Mouse (Mus musculus) erythroid progenitor cell, adult 5-6 weeks (primary cell): ENCODE data around the gene Ino80b. TPM values are rescaled to one million over a fixed set of nuclear protein-coding genes. Genes with fewer than 3 reads are reported as not detected.

ENCODE experiments used
- ATAC-seq: replicated peaks from 2 replicates; pipeline ENCODE4 v1.8.0; 2016; ENCODE audit warnings: moderate number of reproducible peaks, mild to moderate bottlenecking, moderate TSS enrichment, inconsistent platforms; ENCODE audit not compliant: poor library complexity, low FRiP score, severe bottlenecking
- total RNA-seq, 2 experiments: library from RNA; stranded (forward) in 1 of 2; stranded (reverse) in 1 of 2; fragments of 150-400 nt in 1 of 2; fragments of 186-747, 209-891 nt in 1 of 2; gene quantifications; 2 replicates each; pipeline versions ENCODE4 v1.2.3 to v1.2.4; 2015 to 2017; ENCODE audit warnings: low replicate concordance in 2 of 2

The Ino80b gene
- total RNA-seq, 2 experiments from 2014 or later: 7.4 to 7.5 TPM

GRCm38 (mm10) chr6:83092416-83093127 lies 32.7 kb downstream of the Ino80b start:
- ATAC-seq: no peak

- 0 out of 2 replicates have a peak, but pooled peaks have one; percentile 30 for ATAC-seq
These were observed 37.3 kb downstream of the Ino80b start for GRCm38 (mm10) chr6:83087926-83088260.

DNA sequence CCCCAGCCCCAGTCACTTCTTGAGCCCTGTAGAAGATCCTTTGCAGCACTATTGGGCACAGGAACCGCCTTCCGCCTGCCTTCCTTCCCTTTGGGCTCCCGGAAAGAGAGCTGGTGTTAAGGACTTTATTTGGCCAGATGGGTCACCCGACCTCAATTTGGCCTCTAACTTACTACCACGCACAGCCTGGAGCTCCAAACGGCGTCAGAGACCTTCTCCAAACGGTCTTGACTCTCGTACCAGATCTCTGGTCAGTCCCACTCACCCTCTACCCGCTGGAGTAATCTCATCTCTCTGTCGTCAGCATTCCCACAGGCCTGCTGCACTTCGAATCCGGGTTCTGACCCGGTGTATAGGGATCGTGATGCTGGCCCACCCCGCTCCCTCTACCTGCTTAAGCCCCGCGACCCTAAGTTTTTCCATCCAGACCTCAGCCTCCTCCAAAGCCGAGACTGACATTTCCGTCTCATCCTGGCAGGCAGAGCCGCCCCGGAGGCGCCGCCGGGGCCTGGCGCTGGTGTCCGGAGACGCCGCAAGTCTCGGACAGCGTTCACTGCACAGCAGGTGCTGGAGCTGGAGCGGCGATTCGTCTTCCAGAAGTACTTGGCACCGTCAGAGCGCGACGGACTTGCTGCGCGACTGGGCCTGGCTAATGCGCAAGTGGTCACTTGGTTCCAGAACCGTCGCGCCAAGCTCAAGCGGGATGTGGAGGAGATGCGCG lies 37.9 kb downstream of the Ino80b start:
- no peak for ATAC-seq

DNA sequence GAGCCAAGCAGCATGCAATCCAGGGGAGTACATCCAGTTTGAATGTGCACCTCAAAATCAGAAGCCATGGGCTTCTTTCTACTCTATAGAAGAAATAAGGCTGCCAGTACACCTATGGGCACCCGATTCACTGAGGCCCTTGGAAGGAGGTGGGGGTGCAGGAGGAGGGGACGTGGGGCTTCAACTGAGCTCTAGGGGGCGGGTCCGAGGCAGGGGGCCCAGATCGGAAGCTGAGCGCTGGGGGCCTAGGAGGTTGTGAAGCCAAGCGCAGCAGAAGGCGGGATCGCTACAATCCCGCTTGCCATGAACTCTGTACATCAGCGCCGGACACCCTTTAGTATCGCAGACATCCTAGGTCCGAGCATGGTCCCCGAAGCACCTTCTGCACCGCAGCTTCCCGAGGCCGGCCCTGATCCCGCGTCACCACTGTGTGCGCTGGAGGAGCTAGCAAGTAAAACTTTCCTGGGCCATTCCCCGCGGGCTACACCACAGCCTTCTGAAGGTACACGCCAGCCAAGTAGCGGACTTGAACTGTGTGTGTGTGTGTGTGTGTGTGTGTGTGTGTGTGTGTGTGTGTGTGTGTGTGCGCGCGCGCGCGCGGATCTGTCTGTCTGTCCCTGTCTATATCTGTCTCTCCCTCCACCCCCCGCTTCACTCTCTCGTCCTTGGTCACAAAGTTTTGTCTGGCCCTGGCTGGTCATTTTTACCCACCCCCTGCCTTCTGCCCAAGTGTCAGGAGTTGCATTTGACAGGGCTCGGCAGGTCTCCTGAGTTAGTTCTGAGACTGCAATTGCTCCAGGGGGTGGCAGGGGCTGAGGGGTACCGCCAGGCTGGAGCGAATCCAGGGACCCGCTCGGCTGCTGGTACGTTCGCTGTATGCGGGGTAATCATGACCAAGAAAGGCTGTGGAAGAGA lies 38.9 kb downstream of the Ino80b start, which contains the start of gene Lbx2:
Gene Lbx2, plus strand, starts transcription at position 247 of the 915 bp plus-strand sequence.
- ATAC-seq: no peak

- ATAC-seq: no peak
These were observed 40.8 kb downstream of the Ino80b start for GRCm38 (mm10) chr6:83084477-83084876.

- ATAC-seq: no peak
These were observed 41.7 kb downstream of the Ino80b start for GRCm38 (mm10) chr6:83083497-83083896.

- no peak for ATAC-seq
These were observed 45.0 kb downstream of the Ino80b start for GRCm38 (mm10) chr6:83080210-83080609.

DNA sequence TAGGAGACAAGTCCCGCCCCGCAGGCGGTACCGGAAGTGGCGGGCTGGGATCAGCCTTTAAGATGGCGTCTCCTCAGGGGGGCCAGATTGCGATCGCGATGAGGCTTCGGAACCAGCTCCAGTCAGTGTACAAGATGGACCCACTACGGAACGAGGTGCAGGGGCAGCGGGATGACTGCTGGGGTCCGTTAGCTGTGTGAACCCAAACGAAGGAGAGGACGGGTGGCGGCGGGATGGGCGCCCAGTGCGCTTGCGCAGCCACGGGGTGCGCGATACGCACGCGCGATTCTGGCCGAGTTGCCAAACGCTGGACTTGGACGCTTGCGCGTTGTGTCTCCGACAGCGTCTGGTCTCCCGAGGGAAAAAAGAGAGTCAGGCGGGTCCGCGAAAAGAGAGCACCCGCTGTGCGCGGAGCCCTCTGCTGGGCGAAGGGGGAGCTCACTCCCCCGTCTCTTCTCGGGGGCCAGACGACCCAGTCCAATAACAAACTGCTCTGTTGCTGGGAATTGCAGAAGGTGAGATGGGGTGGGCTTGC lies 46.8 kb downstream of the Ino80b start:
- ATAC-seq: peak; percentile 93

DNA sequence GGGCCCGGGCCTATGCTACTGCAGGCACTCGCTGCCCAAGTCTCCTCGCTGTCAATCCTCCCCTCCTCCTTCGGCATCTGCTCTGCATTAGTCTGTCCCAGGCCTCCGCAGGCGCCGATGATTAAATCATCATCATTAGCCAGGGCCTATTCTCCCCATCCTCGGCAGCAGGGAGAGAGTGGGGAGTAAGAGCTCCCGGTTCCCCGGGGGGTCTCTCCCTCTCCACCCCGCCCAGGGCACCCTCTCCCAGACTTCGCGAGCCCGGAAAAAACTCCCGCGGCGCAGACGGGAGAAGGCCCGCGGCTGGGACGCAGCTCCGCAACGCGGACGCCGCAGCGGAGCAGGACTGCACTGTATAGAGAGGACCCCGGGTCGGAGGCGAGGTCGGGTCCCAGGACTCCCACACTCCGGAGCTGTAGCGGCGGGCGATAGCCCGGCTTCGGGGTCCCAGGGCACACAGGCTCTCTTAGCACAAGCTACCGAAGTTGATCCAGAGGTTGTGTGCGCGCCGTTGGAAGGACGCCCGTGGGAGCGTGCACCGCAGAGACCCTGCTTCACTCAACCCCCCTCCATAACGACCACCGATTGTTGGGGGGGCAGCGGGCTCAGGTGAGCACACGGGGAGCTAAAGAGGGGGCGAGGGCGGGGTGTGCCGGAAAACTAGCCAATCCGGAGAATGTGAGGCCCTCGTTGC lies 47.5 kb downstream of the Ino80b start, which contains the start of gene Pcgf1:
Gene Pcgf1, plus strand, starts transcription at position 240 of the 694 bp plus-strand sequence.
- peak; percentile 35 for ATAC-seq

DNA sequence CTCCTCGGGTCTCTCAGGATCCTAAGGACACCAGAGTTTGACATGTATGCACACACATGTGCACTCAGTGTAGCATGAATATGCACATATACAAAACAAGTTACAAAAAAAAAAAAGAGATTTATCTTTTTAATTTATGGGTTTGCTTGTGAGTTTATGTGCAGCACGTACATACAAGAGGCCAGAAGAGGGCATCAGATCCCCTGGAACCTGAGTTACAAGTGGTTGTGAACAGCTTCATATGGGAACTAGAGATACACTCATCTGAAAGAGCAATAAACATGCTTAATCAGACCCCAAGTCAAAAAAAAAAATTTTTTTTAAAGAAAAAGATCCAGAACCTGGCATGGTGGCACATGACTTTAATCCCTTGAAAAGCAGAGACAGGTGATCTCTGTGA lies 50.3 kb downstream of the Ino80b start:
- no peak for ATAC-seq

Other genes starting within 250 kb of the Ino80b start
- gene Sema4f, start 185.7 kb downstream of the Ino80b start, total RNA-seq (2015; ENCODE audit: low replicate concordance): not detected in 2 replicates
- 0.39 TPM in 1 of 2 replicates, not detected in the other for gene Sema4f, start 185.7 kb downstream of the Ino80b start, total RNA-seq (2017; ENCODE audit: low replicate concordance)
- gene M1ap, start 178.5 kb downstream of the Ino80b start, total RNA-seq (2015; ENCODE audit: low replicate concordance): 4.6 and 12.6 TPM in 2 replicates
- gene M1ap, start 178.5 kb downstream of the Ino80b start, total RNA-seq (2017; ENCODE audit: low replicate concordance): 2.6 and 19.8 TPM in 2 replicates
- 20.5 and 27.4 TPM in 2 replicates for gene Dok1, start 92.0 kb downstream of the Ino80b start, total RNA-seq (2015; ENCODE audit: low replicate concordance)
- gene Dok1, start 92.0 kb downstream of the Ino80b start, total RNA-seq (2017; ENCODE audit: low replicate concordance): 26.9 and 34.7 TPM in 2 replicates
- 0.84 and 3.6 TPM in 2 replicates for gene Loxl3, start 91.3 kb downstream of the Ino80b start, total RNA-seq (2015; ENCODE audit: low replicate concordance)
- gene Loxl3, start 91.3 kb downstream of the Ino80b start, total RNA-seq (2017; ENCODE audit: low replicate concordance): 0.38 and 3.2 TPM in 2 replicates
- 275 and 371 TPM in 2 replicates for gene Aup1, start 70.9 kb downstream of the Ino80b start, total RNA-seq (2015; ENCODE audit: low replicate concordance)
- 190 and 242 TPM in 2 replicates for gene Aup1, start 70.9 kb downstream of the Ino80b start, total RNA-seq (2017; ENCODE audit: low replicate concordance)
- 114 and 126 TPM in 2 replicates for gene Htra2, start 70.2 kb downstream of the Ino80b start, total RNA-seq (2015; ENCODE audit: low replicate concordance)
- 65.7 and 87.8 TPM in 2 replicates for gene Htra2, start 70.2 kb downstream of the Ino80b start, total RNA-seq (2017; ENCODE audit: low replicate concordance)
- 2.5 and 6.8 TPM in 2 replicates for gene Dqx1, start 67.6 kb downstream of the Ino80b start, total RNA-seq (2015; ENCODE audit: low replicate concordance)
- 3.7 and 3.9 TPM in 2 replicates for gene Dqx1, start 67.6 kb downstream of the Ino80b start, total RNA-seq (2017; ENCODE audit: low replicate concordance)
- gene Tlx2, start 55.1 kb downstream of the Ino80b start, total RNA-seq (2015; ENCODE audit: low replicate concordance): not detected in 2 replicates
- not detected in 2 replicates for gene Tlx2, start 55.1 kb downstream of the Ino80b start, total RNA-seq (2017; ENCODE audit: low replicate concordance)
- gene Pcgf1, start 47.6 kb downstream of the Ino80b start, total RNA-seq (2015; ENCODE audit: low replicate concordance): 49.5 and 81.1 TPM in 2 replicates
- gene Pcgf1, start 47.6 kb downstream of the Ino80b start, total RNA-seq (2017; ENCODE audit: low replicate concordance): 7.6 and 21.1 TPM in 2 replicates
- not detected in 2 replicates for gene Lbx2, start 39.1 kb downstream of the Ino80b start, total RNA-seq (2015; ENCODE audit: low replicate concordance)
- not detected in 2 replicates for gene Lbx2, start 39.1 kb downstream of the Ino80b start, total RNA-seq (2017; ENCODE audit: low replicate concordance)
- gene Ccdc142, start 23.8 kb downstream of the Ino80b start, total RNA-seq (2015; ENCODE audit: low replicate concordance): 1.1 TPM in 1 of 2 replicates, not detected in the other
- 3.7 TPM in 1 of 2 replicates, not detected in the other for gene Ccdc142, start 23.8 kb downstream of the Ino80b start, total RNA-seq (2017; ENCODE audit: low replicate concordance)
- 2.9 TPM in 1 of 2 replicates, not detected in the other for gene Gm42688, start 23.8 kb downstream of the Ino80b start, total RNA-seq (2015; ENCODE audit: low replicate concordance)
- gene Gm42688, start 23.8 kb downstream of the Ino80b start, total RNA-seq (2017; ENCODE audit: low replicate concordance): 1.1 and 3.5 TPM in 2 replicates
- 49.5 and 61.6 TPM in 2 replicates for gene Mrpl53, start 16.4 kb downstream of the Ino80b start, total RNA-seq (2015; ENCODE audit: low replicate concordance)
- gene Mrpl53, start 16.4 kb downstream of the Ino80b start, total RNA-seq (2017; ENCODE audit: low replicate concordance): 36.2 and 38.0 TPM in 2 replicates
- gene Mogs, start 9.9 kb downstream of the Ino80b start, total RNA-seq (2015; ENCODE audit: low replicate concordance): 4.6 and 14.4 TPM in 2 replicates
- gene Mogs, start 9.9 kb downstream of the Ino80b start, total RNA-seq (2017; ENCODE audit: low replicate concordance): 13.1 and 17.1 TPM in 2 replicates
- gene Wbp1, start 3.9 kb downstream of the Ino80b start, total RNA-seq (2015; ENCODE audit: low replicate concordance): 42.3 and 48.7 TPM in 2 replicates
- gene Wbp1, start 3.9 kb downstream of the Ino80b start, total RNA-seq (2017; ENCODE audit: low replicate concordance): 77.9 and 83.6 TPM in 2 replicates
- gene Rtkn, start 10.0 kb upstream of the Ino80b start, total RNA-seq (2015; ENCODE audit: low replicate concordance): not detected in 2 replicates
- gene Rtkn, start 10.0 kb upstream of the Ino80b start, total RNA-seq (2017; ENCODE audit: low replicate concordance): 0.30 TPM in 1 of 2 replicates, not detected in the other
- gene Wdr54, start 31.0 kb upstream of the Ino80b start, total RNA-seq (2015; ENCODE audit: low replicate concordance): not detected in 2 replicates
- gene Wdr54, start 31.0 kb upstream of the Ino80b start, total RNA-seq (2017; ENCODE audit: low replicate concordance): not detected in 2 replicates
- gene 1700003E16Rik, start 31.0 kb upstream of the Ino80b start, total RNA-seq (2015; ENCODE audit: low replicate concordance): not detected in 2 replicates
- not detected in 2 replicates for gene 1700003E16Rik, start 31.0 kb upstream of the Ino80b start, total RNA-seq (2017; ENCODE audit: low replicate concordance)
- gene Dctn1, start 40.5 kb upstream of the Ino80b start, total RNA-seq (2015; ENCODE audit: low replicate concordance): 27.7 and 33.5 TPM in 2 replicates
- 74.6 and 104 TPM in 2 replicates for gene Dctn1, start 40.5 kb upstream of the Ino80b start, total RNA-seq (2017; ENCODE audit: low replicate concordance)
- gene Slc4a5, start 94.4 kb upstream of the Ino80b start, total RNA-seq (2015; ENCODE audit: low replicate concordance): not detected in 2 replicates
- 0.39 TPM in 1 of 2 replicates, not detected in the other for gene Slc4a5, start 94.4 kb upstream of the Ino80b start, total RNA-seq (2017; ENCODE audit: low replicate concordance)
- gene Mthfd2, start 200.5 kb upstream of the Ino80b start, total RNA-seq (2015; ENCODE audit: low replicate concordance): 34.8 and 56.6 TPM in 2 replicates
- 37.2 and 37.9 TPM in 2 replicates for gene Mthfd2, start 200.5 kb upstream of the Ino80b start, total RNA-seq (2017; ENCODE audit: low replicate concordance)
- 94.3 and 94.8 TPM in 2 replicates for gene Mob1a, start 200.6 kb upstream of the Ino80b start, total RNA-seq (2015; ENCODE audit: low replicate concordance)
- gene Mob1a, start 200.6 kb upstream of the Ino80b start, total RNA-seq (2017; ENCODE audit: low replicate concordance): 88.7 and 102 TPM in 2 replicates
- 187 and 245 TPM in 2 replicates for gene Bola3, start 223.7 kb upstream of the Ino80b start, total RNA-seq (2015; ENCODE audit: low replicate concordance)
- 109 and 149 TPM in 2 replicates for gene Bola3, start 223.7 kb upstream of the Ino80b start, total RNA-seq (2017; ENCODE audit: low replicate concordance)